Mouse (Mus musculus) heart, embryonic 11.5 days (tissue): ENCODE measurements at regions not wholly inside any gene's neighbourhood (a gene's known extent, or its start where the extent isn't known, plus 50 kb on each side); places are given as distances from the start of the nearest gene placed in this dataset.

ENCODE experiments used
- ATAC-seq: fragments of 200-750 bp; cut with Nextera tagmentation; replicated peaks from 2 replicates; pipeline ENCODE4 v1.8.0; 2017; ENCODE audit warnings: moderate library complexity; ENCODE audit not compliant: insufficient number of reproducible peaks, low FRiP score, low TSS enrichment
- H3K27ac ChIP-seq: fragments of 300-500 bp; sonication (generic); 2 replicates; pipeline ENCODE4 v1.5.1; 2014; ENCODE audit warnings: mild to moderate bottlenecking, low read depth, low read length
- H3K27me3 ChIP-seq: fragments of 300-500 bp; sonication (generic); 2 replicates; pipeline ENCODE4 v1.6.1; 2014; ENCODE audit warnings: mild to moderate bottlenecking, low read length, mixed read lengths; ENCODE audit not compliant: control insufficient read depth, insufficient read depth
- H3K36me3 ChIP-seq: fragments of 300-500 bp; sonication (generic); 2 replicates; pipeline ENCODE4 v1.6.1; 2014; ENCODE audit warnings: mild to moderate bottlenecking, low read length, moderate library complexity, mixed read lengths; ENCODE audit not compliant: control insufficient read depth, insufficient read depth
- H3K4me1 ChIP-seq: fragments of 300-500 bp; sonication (generic); 2 replicates; pipeline ENCODE4 v1.6.1; 2014; ENCODE audit warnings: low read length; ENCODE audit not compliant: control insufficient read depth, insufficient read depth
- H3K4me2 ChIP-seq: fragments of 300-500 bp; sonication (generic); 2 replicates; pipeline ENCODE4 v1.6.1; 2014; ENCODE audit warnings: mild to moderate bottlenecking, moderate library complexity
- H3K4me3 ChIP-seq: fragments of 300-500 bp; sonication (generic); 2 replicates; pipeline ENCODE4 v1.5.1; 2014; ENCODE audit warnings: low read depth, low read length
- H3K9ac ChIP-seq: fragments of 300-500 bp; sonication (generic); 2 replicates; pipeline ENCODE4 v1.6.1; 2014; ENCODE audit warnings: mild to moderate bottlenecking, low read depth, low read length, moderate library complexity
- H3K9me3 ChIP-seq: fragments of 300-500 bp; sonication (generic); replicated peaks from 2 replicates; pipeline ENCODE4 v1.6.1; 2016; ENCODE audit warnings: low read length; ENCODE audit not compliant: control insufficient read depth
- WGBS: fragments of 180-500 bp; shearing (Covaris S2); extraction: QIAGEN DNeasy Blood & Tissue Kit; methylation state at CpG from one replicate; pipeline ENCODE4 v1.1.7; 2014; ENCODE audit not compliant: insufficient replicate concordance; 5-methylcytosine and 5-hydroxymethylcytosine counted together

GRCm38 (mm10) chr5:119280146-119280545 is 390.3 kb upstream of the Tbx3 start:
- Histone ChIP-seq H3K27me3 (no peaks in the 10 kb centered on the region), H3K27ac (no peak overlapping the region)

GRCm38 (mm10) chr5:119289808-119290207 is 380.7 kb upstream of the Tbx3 start:
- Histone ChIP-seq H3K9me3 (no peaks in the 10 kb centered on the region), H3K4me1 (no peaks in the 10 kb centered on the region), H3K9ac (no peak overlapping the region), H3K4me3 (no peak overlapping the region), H3K27ac (no peak overlapping the region), H3K27me3 (peaks cover 3% of the 10 kb centered on the region; the same call in 1 of the 2 replicates), H3K4me2 (no peak overlapping the region), H3K36me3 (no peaks in the 10 kb centered on the region)
- 73% methylated on average over 5 of the region's 5 CpGs for WGBS
- no peak for ATAC-seq

More at GRCm38 (mm10) chr5:119280146-119280545, 390.3 kb upstream of the Tbx3 start:
- Histone ChIP-seq H3K4me1 (no peaks in the 10 kb centered on the region), H3K9ac (no peak overlapping the region), H3K4me2 (no peak overlapping the region), H3K9me3 (no peaks in the 10 kb centered on the region; the same call in 1 of the 2 replicates), H3K36me3 (no peaks in the 10 kb centered on the region), H3K4me3 (no peak overlapping the region)
- no peak for ATAC-seq
- 73% methylated on average over 6 of the region's 6 CpGs for WGBS

GRCm38 (mm10) chr5:119292323-119292722 is 378.1 kb upstream of the Tbx3 start:
- Histone ChIP-seq H3K4me2 (no peak overlapping the region), H3K4me1 (no peaks in the 10 kb centered on the region), H3K27ac (no peak overlapping the region), H3K27me3 (peaks cover 3% of the 10 kb centered on the region; the same call in 1 of the 2 replicates), H3K9me3 (no peaks in the 10 kb centered on the region), H3K9ac (no peak overlapping the region), H3K36me3 (no peaks in the 10 kb centered on the region), H3K4me3 (no peak overlapping the region)
- WGBS = 54% methylated on average over 9 of the region's 9 CpGs
- ATAC-seq = no peak

- no peak for ATAC-seq
- Histone ChIP-seq H3K4me2 (no peak overlapping the region), H3K27ac (no peak overlapping the region), H3K9ac (no peak overlapping the region), H3K4me3 (no peak overlapping the region), H3K9me3 (no peaks in the 10 kb centered on the region), H3K27me3 (peaks cover under 1% of the 10 kb centered on the region; the same call in 1 of the 2 replicates), H3K4me1 (no peaks in the 10 kb centered on the region), H3K36me3 (no peaks in the 10 kb centered on the region)
- 75% methylated on average over 1 of the region's 1 CpGs for WGBS
Observed at GRCm38 (mm10) chr5:119292889-119293288, 377.6 kb upstream of the Tbx3 start.

- no peak overlapping the region for H3K9ac ChIP-seq
- H3K4me3 ChIP-seq = no peak overlapping the region
- no peak overlapping the region for H3K4me2 ChIP-seq
- H3K4me1 ChIP-seq = no peaks in the 10 kb centered on the region
- 72% methylated on average over 3 of the region's 3 CpGs for WGBS
- H3K36me3 ChIP-seq = no peaks in the 10 kb centered on the region
- H3K27me3 ChIP-seq = no peaks in the 10 kb centered on the region; the same call in 1 of the 2 replicates
- ATAC-seq = no peak
- H3K9me3 ChIP-seq = no peaks in the 10 kb centered on the region
- H3K27ac ChIP-seq = no peak overlapping the region
Observed at GRCm38 (mm10) chr5:119299311-119299710, 371.2 kb upstream of the Tbx3 start.

- no peak overlapping the region for H3K27ac ChIP-seq
- 53% methylated on average over 7 of the region's 7 CpGs for whole genome bisulfite sequencing
- H3K9me3 ChIP-seq = no peaks in the 10 kb centered on the region
- no peaks in the 10 kb centered on the region for H3K4me1 ChIP-seq
- no peak overlapping the region for H3K9ac ChIP-seq
- H3K36me3 ChIP-seq = no peaks in the 10 kb centered on the region
- ATAC-seq = no peak
- H3K4me2 ChIP-seq = no peak overlapping the region
- H3K27me3 ChIP-seq = no peaks in the 10 kb centered on the region; the same call in 1 of the 2 replicates
- no peak overlapping the region for H3K4me3 ChIP-seq
Observed at GRCm38 (mm10) chr5:119300106-119300505, 370.4 kb upstream of the Tbx3 start.

GRCm38 (mm10) chr5:119301539-119301938 is 368.9 kb upstream of the Tbx3 start:
- H3K4me2 ChIP-seq = no peak overlapping the region
- H3K4me3 ChIP-seq = no peak overlapping the region
- 15% methylated on average over 5 of the region's 5 CpGs for WGBS
- no peaks in the 10 kb centered on the region for H3K36me3 ChIP-seq
- H3K27me3 ChIP-seq = no peaks in the 10 kb centered on the region; the same call in 1 of the 2 replicates
- H3K9me3 ChIP-seq = no peaks in the 10 kb centered on the region
- no peak overlapping the region for H3K9ac ChIP-seq
- no peaks in the 10 kb centered on the region for H3K4me1 ChIP-seq
- H3K27ac ChIP-seq = no peak overlapping the region
- ATAC-seq = no peak

- Histone ChIP-seq H3K36me3 (no peaks in the 10 kb centered on the region), H3K9me3 (no peaks in the 10 kb centered on the region), H3K4me1 (no peaks in the 10 kb centered on the region), H3K4me2 (no peak overlapping the region), H3K9ac (no peak overlapping the region), H3K4me3 (no peak overlapping the region), H3K27me3 (no peaks in the 10 kb centered on the region; the same call in 1 of the 2 replicates), H3K27ac (no peak overlapping the region)
- WGBS = 13% methylated on average over 5 of the region's 5 CpGs
- ATAC-seq = no peak
Observed at GRCm38 (mm10) chr5:119304721-119305120, 365.7 kb upstream of the Tbx3 start.

- Histone ChIP-seq H3K27ac (no peak overlapping the region), H3K9ac (no peak overlapping the region), H3K9me3 (no peaks in the 10 kb centered on the region), H3K4me2 (no peak overlapping the region), H3K27me3 (no peaks in the 10 kb centered on the region), H3K4me1 (peaks cover 7% of the 10 kb centered on the region; the same call in 1 of the 2 replicates), H3K4me3 (no peak overlapping the region), H3K36me3 (no peaks in the 10 kb centered on the region)
- WGBS = 87% methylated on average over 6 of the region's 6 CpGs
- ATAC-seq = no peak
Observed at GRCm38 (mm10) chr5:119307768-119308167, 362.7 kb upstream of the Tbx3 start.
